Mouse (Mus musculus) stomach, embryonic 14.5 days (tissue): ENCODE measurements around the gene 4833439L19Rik. TPM values are rescaled to one million over a fixed set of nuclear protein-coding genes. Genes with fewer than 3 reads are reported as not detected.

Experiments used
- ATAC-seq: fragments of 200-750 bp; cut with Nextera tagmentation; 2 replicates; pipeline ENCODE4 v1.8.0; 2017; ENCODE audit warnings: low read depth, moderate TSS enrichment; ENCODE audit not compliant: insufficient number of reproducible peaks, insufficient read depth, low FRiP score
- H3K27ac ChIP-seq: fragments of 300-500 bp; sonication (generic); 2 replicates; pipeline ENCODE4 v1.5.1; 2014; ENCODE audit warnings: mild to moderate bottlenecking, low read length, moderate library complexity, mixed read lengths
- H3K27me3 ChIP-seq: fragments of 300-500 bp; sonication (generic); 2 replicates; pipeline ENCODE4 v1.6.1; 2014; ENCODE audit warnings: low read length, control low read depth, mixed read lengths; ENCODE audit not compliant: control insufficient read depth, insufficient read depth
- H3K36me3 ChIP-seq: fragments of 300-500 bp; sonication (generic); 2 replicates; pipeline ENCODE4 v1.6.1; 2014; ENCODE audit warnings: mild to moderate bottlenecking, control low read depth, low read length, moderate library complexity, mixed read lengths; ENCODE audit not compliant: control insufficient read depth, insufficient read depth
- H3K4me1 ChIP-seq: fragments of 300-500 bp; sonication (generic); 2 replicates; pipeline ENCODE4 v1.6.1; 2014; ENCODE audit warnings: low read length, control low read depth, mixed read lengths; ENCODE audit not compliant: control insufficient read depth, insufficient read depth
- H3K4me2 ChIP-seq: fragments of 300-500 bp; sonication (generic); replicated peaks from 2 replicates; pipeline ENCODE4 v1.6.1; 2014; ENCODE audit warnings: low read depth, low read length, control low read depth
- H3K4me3 ChIP-seq: fragments of 300-500 bp; sonication (generic); 2 replicates; pipeline ENCODE4 v1.5.1; 2014; ENCODE audit warnings: low read depth, low read length, control low read depth
- H3K9ac ChIP-seq: fragments of 300-500 bp; sonication (generic); replicated peaks from 2 replicates; pipeline ENCODE4 v1.6.1; 2014; ENCODE audit warnings: low read depth, mild to moderate bottlenecking, control low read depth, low read length, moderate library complexity, mixed read lengths
- H3K9me3 ChIP-seq: fragments of 300-500 bp; sonication (generic); 2 replicates; pipeline ENCODE4 v1.6.1; 2016; ENCODE audit warnings: low read depth, low read length, control low read depth; ENCODE audit not compliant: control insufficient read depth
- WGBS: fragments of 180-500 bp; shearing (Covaris S2); extraction: QIAGEN DNeasy Blood & Tissue Kit; methylation state at CpG from one replicate; pipeline ENCODE4 v1.1.7; 2014; 5-methylcytosine and 5-hydroxymethylcytosine counted together
- polyA plus RNA-seq: library from polyadenylated mRNA; unstranded; fragments of >200 nt; fragmentation: Nextera tagmentation; extraction: Ambion mirVana; gene quantifications from 2 replicates; pipeline ENCODE4 v1.2.1, GENCODE M21; 2014

4833439L19Rik gene
- polyA plus RNA-seq, 1 experiment from 2014 or later = 129 TPM

DNA sequence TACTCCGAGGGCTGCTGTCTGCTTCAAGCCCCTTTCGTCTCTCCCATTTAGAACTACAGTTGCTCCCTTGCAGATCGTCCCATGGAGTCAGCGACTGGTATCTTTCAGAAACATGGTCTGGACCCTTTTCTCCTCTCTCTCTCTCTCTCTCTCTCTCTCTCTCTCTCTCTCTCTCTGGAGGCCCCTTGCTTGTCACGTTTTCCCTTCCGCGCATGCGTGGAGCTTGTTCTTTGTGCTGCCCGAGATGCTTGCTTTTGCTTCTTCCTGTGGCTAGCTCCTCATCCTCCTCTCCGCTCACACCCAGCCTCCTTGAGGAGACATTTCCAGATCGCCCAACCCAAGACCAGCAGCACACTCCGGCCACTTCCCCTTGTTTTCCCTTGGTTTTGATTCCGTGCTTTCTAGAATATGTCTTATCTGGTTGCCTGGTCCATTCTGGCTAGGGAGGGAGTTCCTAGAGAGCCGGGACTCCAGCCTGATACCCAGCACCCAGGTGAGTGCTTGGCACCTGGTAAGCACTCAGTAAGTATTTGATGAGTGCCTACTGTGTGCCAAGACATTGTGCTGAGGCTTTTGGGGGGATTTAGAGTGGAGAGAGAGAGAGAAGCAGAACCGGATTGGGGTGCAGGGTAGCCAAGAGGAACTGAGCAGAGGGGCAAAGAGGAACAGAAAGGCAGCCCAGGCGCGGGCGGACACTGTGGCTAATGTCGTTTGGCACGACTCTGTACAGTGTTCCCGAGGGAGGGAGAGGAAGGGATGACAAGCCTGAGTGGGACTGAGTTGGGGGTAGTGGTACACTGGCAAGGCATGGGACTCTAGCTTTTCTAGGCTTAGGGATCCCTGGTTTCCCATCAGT is 12.6 kb upstream of the 4833439L19Rik start:
- peaks cover 12% of the 10 kb centered on the region for H3K4me1 ChIP-seq
- no peak overlapping the region for H3K9ac ChIP-seq
- no peaks in the 10 kb centered on the region for H3K9me3 ChIP-seq
- no peak overlapping the region for H3K4me3 ChIP-seq
- ATAC-seq = no peak
- H3K36me3 ChIP-seq = peaks cover 39% of the 10 kb centered on the region
- WGBS = 85% methylated on average over 21 of the region's 21 CpGs
- no peak overlapping the region for H3K27ac ChIP-seq
- H3K4me2 ChIP-seq = no peak overlapping the region
- no peaks in the 10 kb centered on the region for H3K27me3 ChIP-seq

DNA sequence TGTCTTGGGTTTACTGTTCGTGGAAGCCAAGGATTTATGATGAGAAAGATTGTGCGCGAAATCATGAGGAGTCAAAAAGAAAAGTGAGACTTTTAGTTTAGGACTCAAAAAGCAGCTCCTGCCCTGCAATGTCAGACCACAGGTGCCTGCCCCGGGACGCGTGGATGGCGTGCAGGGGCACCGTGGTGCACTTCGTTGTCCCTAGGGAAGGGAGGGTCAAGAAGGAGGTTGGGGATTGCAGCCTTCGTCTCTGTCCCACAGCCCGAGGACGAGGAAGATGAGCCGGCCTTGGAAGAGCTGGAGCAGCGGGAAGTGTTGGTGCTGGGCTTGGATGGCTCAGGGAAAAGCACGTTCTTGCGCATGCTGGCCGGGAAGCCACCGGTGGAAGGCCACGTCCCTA is 10.3 kb upstream of the 4833439L19Rik start:
- Histone ChIP-seq H3K4me1 (peaks cover 12% of the 10 kb centered on the region), H3K9ac (peak overlapping the region; percentile 86), H3K27me3 (no peaks in the 10 kb centered on the region), H3K4me2 (peak overlapping the region; percentile 61), H3K9me3 (no peaks in the 10 kb centered on the region), H3K4me3 (peak overlapping the region; percentile 98), H3K27ac (peak overlapping the region; percentile 69; the same call in 1 of the 2 replicates), H3K36me3 (peaks cover 24% of the 10 kb centered on the region)
- WGBS = 2% methylated on average over 19 of the region's 19 CpGs
- no peak for ATAC-seq

DNA sequence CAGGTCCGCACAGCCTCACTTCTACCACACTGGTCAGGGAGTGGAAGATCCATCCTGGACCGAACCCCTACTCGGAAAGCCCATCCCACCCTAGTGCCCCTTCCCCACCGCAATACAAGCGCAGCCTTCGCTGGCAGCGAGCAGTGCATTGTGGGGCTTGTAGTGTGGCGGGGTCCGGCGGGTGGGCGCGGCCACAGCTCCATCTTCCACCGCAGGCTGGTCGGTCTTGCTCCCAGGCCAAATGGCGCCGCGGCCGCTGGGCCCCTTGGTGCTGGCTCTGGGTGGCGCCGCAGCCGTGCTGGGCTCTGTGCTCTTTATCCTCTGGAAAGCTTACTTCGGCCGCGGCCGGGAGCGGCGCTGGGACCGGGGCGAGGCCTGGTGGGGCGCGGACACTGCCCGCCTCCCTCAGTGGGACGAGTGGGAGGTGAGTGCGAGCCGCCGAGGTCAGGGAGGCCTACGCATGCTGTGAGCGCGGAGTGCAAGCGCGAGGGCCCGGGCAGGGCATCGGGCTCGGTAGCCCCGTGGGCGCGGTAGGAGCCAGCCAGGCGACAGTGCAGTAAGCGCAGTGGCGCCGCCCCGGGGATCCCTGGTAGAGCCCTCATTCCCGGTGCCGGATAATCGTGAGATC is 9.7 kb upstream of the 4833439L19Rik start, which contains the start of gene Arl10:
Gene Arl10, plus strand, starts transcription at position 162 of the 628 bp plus-strand sequence.
- Histone ChIP-seq H3K4me1 (peaks cover 12% of the 10 kb centered on the region), H3K36me3 (peaks cover 20% of the 10 kb centered on the region), H3K9ac (peak within 1 kb of the TSS; percentile 86), H3K27ac (peak within 1 kb of the TSS; percentile 69; the same call in 1 of the 2 replicates), H3K9me3 (no peaks in the 10 kb centered on the region), H3K4me2 (peak within 1 kb of the TSS; percentile 61), H3K27me3 (no peaks in the 10 kb centered on the region), H3K4me3 (peak within 1 kb of the TSS; percentile 98)
- under 1% methylated on average over 55 of the region's 55 CpGs for WGBS
- ATAC-seq = peak; percentile 91

DNA sequence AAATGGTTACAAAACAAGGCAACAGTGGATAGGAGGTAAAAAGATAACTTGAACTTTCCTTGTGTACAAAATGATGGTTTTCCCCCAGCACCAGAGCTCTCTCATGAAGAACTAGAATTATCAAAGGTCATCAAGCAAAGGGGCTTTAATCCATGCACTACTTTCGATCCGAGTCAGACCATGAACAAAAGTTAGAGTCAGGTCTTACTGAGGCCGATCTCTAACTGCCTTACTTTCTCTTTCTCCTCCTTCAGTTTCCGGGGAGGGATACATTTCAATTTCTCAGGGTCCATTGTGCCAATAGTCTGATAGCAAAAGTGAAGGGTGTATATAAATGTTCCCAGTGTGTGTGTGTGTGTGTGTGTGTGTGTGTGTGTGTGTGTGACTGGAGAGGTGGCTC is 7.4 kb upstream of the 4833439L19Rik start:
- Histone ChIP-seq H3K4me2 (no peak overlapping the region), H3K36me3 (peaks cover 6% of the 10 kb centered on the region; the same call in 1 of the 2 replicates), H3K27me3 (no peaks in the 10 kb centered on the region), H3K4me3 (no peak overlapping the region), H3K9ac (no peak overlapping the region), H3K9me3 (no peaks in the 10 kb centered on the region), H3K27ac (no peak overlapping the region), H3K4me1 (peaks cover 12% of the 10 kb centered on the region)
- no peak for ATAC-seq
- 78% methylated on average over 4 of the region's 4 CpGs for WGBS

DNA sequence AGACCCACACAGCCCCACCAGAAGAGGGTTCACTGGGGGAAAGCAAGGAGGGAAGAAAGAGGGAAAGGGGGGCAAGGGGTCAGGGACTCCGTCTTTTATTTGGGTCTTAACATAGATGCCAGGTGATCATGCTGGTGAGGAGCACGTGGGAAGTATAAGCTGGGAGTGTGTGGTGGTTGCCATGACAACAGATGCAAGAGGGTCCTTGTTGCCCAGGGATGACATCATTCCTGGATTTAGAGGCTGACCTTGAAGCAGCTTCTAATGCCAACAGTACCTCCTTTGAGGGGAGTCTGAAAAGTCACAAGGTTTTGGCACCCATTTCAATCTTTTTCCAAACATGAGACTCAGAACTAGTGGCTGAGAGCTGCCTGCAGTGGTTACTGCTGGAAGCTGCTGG is 6.4 kb upstream of the 4833439L19Rik start:
- no peak overlapping the region for H3K27ac ChIP-seq
- WGBS = 43% methylated on average over 2 of the region's 2 CpGs
- ATAC-seq = no peak

DNA sequence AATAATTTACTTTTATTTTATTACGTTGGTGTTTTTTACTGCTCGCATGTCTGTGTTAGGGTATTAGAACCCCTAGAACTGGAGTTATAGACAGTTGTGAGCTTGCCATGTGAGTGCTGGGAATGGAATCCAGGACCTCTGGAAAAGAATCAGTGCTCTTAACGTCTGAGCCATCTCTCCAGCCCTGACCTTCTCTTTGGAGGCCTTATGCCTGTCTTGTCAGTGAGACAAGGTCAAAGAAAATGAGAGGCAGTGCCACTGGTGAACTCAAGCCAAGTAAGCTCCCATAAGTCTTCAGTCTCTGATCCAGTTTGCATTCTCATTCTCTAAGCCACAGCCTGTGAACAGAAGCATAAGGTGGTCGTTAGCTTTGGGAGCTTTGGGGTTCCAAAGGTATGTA is 5.5 kb upstream of the 4833439L19Rik start:
- Histone ChIP-seq H3K4me1 (peaks cover 1% of the 10 kb centered on the region; the same call in 1 of the 2 replicates), H3K9ac (no peak overlapping the region), H3K36me3 (no peaks in the 10 kb centered on the region), H3K27me3 (no peaks in the 10 kb centered on the region), H3K27ac (no peak overlapping the region), H3K9me3 (no peaks in the 10 kb centered on the region), H3K4me3 (no peak overlapping the region), H3K4me2 (no peak overlapping the region)
- no peak for ATAC-seq
- WGBS = 74% methylated on average over 4 of the region's 4 CpGs

More for the DNA sequence above, 6.4 kb upstream of the 4833439L19Rik start:
- Histone ChIP-seq H3K4me3 (no peak overlapping the region), H3K4me1 (peaks cover 10% of the 10 kb centered on the region), H3K9ac (no peak overlapping the region), H3K36me3 (no peaks in the 10 kb centered on the region; the same call in 1 of the 2 replicates), H3K4me2 (no peak overlapping the region), H3K27me3 (no peaks in the 10 kb centered on the region), H3K9me3 (no peaks in the 10 kb centered on the region)

DNA sequence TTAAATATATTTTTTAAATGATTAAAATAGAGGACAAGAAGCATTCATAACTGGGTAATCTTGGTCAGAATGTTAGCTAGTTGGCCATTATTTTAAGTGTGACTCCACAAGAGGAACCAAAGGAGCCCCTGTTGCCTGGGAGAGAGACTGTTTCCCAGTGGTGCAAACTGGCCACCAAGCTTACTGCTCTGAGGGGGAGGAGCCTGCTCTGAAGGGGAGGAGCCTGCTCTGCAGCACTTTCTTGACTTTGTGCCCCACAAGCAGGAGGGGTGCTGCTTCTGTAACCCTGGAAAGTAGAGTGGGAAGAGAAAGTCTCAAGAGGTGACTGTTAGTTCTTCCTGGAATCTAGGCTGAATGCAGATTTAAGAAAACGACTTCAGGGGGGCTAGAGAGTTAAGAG is 4.0 kb upstream of the 4833439L19Rik start:
- Histone ChIP-seq H3K36me3 (no peaks in the 10 kb centered on the region), H3K27ac (no peak overlapping the region), H3K27me3 (no peaks in the 10 kb centered on the region), H3K9me3 (no peaks in the 10 kb centered on the region), H3K9ac (no peak overlapping the region), H3K4me3 (no peak overlapping the region), H3K4me2 (no peak overlapping the region), H3K4me1 (peaks cover 1% of the 10 kb centered on the region; the same call in 1 of the 2 replicates)
- ATAC-seq = no peak
- 61% methylated on average over 1 of the region's 1 CpGs for WGBS

DNA sequence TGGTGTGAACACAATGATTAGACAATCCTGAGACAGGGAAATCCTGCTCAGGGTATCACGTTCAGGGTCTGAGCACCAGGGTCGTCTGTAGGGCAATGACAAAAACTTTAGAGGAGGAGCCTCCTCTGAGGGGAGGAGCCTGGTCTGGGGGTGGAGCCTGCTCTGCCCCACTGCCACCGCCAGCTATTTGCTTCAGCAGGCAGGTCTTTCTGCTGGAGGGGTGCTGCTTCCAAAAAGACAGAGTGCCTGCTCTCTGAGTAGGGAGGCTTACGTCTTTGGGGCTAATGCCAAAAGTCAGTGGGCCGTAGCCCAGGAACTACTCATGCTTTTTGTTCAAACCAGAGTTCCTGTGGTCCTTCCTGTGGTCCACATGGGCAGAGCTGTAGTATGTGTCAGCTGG is 3.1 kb upstream of the 4833439L19Rik start:
- H3K4me3 ChIP-seq = no peak overlapping the region
- 42% methylated on average over 5 of the region's 5 CpGs for WGBS
- no peak overlapping the region for H3K9ac ChIP-seq
- no peaks in the 10 kb centered on the region for H3K27me3 ChIP-seq
- H3K4me1 ChIP-seq = peaks cover 5% of the 10 kb centered on the region; the same call in 1 of the 2 replicates
- H3K27ac ChIP-seq = no peak overlapping the region
- ATAC-seq = no peak
- H3K9me3 ChIP-seq = no peaks in the 10 kb centered on the region
- no peaks in the 10 kb centered on the region; the same call in 1 of the 2 replicates for H3K36me3 ChIP-seq
- no peak overlapping the region for H3K4me2 ChIP-seq
